Mouse (Mus musculus) erythroblast, adult 5-6 weeks (primary cell): Measurements from ENCODE around the gene Fam163b. TPM values are rescaled to one million over a fixed set of nuclear protein-coding genes. Genes with fewer than 3 reads are reported as not detected.

ENCODE experiments used
- ATAC-seq: replicated peaks from 2 replicates; pipeline ENCODE4 v1.8.0; 2016; ENCODE audit warnings: moderate number of reproducible peaks, mild to moderate bottlenecking, moderate TSS enrichment, inconsistent platforms; ENCODE audit not compliant: poor library complexity, low FRiP score, severe bottlenecking
- total RNA-seq, 2 experiments: library from RNA; stranded (forward) in 1 of 2; stranded (reverse) in 1 of 2; fragments of 150-400 nt in 1 of 2; fragments of 200-764, 138-1000 nt in 1 of 2; gene quantifications; 2 replicates each; pipeline versions ENCODE4 v1.2.3 to v1.2.4; 2015 to 2017; ENCODE audit warnings: low replicate concordance in 2 of 2

The Fam163b gene
- total RNA-seq, 2 experiments from 2014 or later = not detected

DNA sequence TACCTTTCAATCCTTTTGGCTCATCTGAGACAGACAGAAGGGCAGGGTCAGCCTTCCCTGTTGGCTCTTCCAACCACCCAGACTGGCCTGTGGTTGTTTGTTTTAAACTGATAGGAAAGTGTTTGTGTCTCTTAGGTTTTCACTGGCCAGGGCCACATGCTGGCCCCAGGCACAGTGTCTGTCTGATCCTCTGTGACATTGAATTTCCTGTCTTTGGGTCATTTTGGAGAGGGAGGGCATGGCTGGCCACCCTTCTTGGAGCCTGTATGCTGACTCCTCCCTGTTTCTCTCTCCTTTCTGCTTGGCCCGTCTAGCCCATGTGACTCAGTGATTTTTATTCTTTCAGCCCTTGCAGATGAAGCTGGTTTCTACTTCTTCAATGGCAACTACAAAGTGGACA lies 53.1 kb downstream of the Fam163b start:
- no peak for ATAC-seq

DNA sequence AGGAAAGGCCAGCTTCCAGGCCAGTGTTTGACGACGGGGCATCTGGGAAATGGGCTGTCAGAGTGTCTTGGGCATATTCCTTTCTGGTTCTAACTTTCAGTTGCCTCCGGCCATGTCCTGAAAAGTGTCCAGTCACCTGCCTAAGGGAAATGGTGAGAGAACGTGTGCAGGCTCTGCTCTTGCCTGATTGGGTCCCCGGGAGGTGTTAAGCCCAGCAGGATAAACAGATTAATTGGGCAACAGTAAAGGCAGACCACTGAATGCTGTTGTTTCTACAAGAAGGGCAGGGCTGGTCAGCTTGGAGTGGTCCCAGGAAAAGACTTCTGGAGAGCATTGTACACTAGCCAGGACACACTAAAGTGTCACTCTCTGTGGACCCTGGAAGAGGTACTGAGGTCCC lies 53.6 kb downstream of the Fam163b start:
- ATAC-seq = no peak

DNA sequence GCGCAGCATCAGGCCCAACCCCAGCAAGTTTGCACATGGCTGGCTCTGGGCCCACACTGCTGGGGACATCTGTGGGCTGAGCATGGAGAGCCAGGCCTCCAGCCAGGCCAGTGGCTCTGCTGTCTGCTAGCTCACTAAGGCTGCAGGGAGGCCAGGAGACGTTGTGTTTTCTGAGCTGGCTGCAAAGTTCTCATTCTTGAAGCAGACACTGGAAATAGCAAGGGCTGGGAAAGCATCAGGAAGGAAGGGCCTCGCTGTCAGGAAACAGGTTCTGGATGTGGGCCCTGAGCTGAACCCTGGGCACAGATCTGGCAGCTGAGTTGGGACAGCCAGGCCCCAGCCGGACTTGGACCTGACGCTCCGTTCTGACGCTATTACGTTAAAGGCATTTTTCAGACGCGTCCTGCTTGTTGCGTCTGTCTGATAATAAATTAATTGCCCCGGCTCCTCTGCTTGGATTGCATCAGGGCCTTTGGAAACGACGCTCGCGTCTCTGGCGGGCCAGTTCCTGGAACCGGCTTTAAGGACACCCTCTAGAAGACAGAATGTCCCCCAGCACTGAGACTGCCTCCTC lies 54.1 kb downstream of the Fam163b start:
- ATAC-seq = no peak

DNA sequence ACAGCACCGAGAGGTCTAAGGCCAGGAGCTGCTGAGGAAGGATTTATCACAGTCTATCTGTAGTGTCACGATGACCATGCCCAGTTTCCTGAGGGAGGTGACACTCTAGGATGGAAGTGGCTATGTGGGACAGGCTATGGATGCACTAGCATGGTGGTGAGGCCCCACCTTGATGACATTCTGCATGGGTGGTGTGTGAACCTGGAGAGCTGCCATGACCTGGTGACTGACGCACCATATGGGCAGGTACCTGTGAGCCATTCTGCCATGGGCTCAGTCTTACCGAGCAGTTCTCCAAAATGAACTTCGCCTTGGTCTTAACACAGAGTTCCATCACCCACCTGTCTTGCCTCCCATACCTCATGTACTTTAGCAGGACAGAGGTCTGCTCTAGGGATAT lies 54.7 kb downstream of the Fam163b start:
- no peak for ATAC-seq

DNA sequence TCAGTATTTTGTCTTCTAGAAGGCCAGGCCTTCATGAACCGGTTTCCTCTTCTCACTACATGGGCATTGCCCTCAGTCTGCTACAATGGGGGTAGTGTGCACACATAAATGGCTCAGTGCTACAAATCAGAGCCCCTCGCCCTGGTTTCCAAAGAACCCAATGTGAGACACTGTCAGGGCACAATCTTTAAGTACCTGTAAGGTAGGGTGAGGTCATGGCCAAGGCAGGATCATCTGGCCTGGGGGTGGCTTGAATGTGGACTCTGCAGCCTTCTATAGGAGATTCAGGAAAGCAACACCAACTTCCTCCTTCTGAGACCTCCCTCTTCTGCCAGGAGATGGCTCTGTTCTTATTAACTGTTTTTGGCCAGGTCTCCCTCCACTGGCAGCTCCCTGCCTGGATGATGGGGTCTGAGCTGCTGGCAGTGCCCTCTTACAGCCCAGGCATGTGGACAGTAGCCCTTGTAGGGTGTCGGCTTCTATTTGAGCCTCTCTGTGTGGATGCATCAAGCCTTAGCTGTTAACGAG lies 55.7 kb downstream of the Fam163b start:
- no peak for ATAC-seq

DNA sequence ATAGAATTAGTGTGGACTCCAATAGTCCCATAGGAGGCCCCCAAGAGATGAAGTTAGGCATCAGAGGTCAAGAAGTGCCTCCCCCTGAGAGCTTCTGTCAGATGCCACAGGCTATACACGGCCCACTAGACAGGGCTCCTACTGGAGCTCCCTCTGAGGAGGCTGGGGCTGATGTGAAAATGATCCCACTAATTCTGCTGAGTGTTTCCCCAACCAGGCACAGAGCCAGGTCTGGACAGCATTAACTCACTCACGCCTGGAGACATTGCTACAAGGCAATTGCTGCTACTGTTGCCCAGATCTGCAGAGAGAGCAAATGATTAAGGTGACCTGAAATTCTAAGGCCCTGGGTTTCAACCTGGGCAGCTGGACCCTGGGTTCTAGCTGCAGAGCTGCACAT lies 56.5 kb downstream of the Fam163b start:
- ATAC-seq = no peak

DNA sequence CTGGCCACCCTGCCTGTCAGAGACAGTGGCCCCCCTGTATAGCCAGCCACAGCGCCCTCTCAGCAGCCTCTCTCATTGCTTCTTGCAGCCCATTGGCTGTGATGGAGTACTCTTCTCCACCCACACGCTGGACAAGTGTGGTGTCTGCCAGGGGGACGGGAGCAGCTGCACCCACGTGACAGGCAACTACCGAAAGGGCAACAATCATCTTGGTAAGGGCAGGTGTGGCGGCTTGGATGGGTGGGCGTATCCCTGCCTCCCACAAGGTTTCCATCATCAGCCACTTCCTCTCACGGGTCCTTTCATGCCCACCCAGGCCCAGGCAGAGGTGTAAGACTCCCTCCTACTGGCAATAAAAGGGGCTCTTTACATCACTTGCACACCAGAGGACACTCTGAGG lies 57.3 kb downstream of the Fam163b start:
- ATAC-seq = no peak

DNA sequence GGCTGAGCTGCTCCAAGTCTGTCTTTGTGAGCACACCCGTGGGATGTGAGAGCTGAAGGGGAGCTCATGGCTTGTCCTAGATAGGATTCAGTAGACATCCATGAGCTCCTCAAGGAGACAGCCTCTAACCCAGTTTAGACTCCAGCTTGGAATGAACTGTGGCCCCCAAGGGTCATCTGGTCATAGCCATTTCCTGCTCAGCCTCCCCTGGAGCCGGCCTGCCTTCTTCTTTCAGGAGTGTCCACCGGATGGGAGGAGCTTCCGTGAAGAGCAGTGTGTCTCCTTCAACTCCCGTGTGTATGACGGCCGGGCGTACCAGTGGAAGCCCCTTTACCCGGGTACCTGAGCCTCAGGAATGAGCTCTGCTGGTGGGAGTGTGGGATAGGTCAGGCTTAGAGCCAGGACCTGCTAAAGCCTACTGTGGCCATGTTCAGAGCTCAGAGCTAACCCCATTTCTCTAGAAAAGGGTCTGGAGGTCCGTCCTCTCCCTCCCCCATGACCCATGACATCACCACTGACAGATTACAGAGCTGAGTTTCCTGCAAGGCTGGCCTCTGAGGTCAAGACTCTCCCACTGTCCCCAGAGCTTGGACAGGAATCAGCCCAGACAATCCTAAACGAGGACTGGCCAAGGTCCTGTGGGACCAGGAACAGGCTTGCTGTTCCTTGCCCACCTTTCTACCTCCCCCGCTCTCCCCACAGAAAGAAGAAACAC lies 58.4 kb downstream of the Fam163b start:
- no peak for ATAC-seq

DNA sequence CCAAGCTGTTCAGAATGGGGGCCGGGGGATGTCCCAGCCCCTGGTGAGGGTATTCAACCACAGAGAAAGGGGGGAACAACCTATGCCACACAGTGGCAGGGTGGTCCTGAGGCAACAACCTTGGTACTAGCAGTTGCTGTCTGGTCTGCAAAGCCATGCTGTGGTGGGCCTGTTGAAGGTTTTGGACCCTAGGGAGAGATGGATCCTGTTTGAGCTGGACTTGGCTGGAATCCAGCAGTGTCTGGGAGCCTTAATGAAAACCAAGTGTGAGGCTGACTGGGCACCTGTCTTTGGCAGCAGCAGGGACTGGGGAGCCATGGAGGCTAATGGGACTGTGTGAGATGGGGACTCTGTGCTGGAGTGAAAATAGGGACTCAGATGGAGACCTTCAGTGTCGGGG lies 62.6 kb downstream of the Fam163b start:
- no peak for ATAC-seq

DNA sequence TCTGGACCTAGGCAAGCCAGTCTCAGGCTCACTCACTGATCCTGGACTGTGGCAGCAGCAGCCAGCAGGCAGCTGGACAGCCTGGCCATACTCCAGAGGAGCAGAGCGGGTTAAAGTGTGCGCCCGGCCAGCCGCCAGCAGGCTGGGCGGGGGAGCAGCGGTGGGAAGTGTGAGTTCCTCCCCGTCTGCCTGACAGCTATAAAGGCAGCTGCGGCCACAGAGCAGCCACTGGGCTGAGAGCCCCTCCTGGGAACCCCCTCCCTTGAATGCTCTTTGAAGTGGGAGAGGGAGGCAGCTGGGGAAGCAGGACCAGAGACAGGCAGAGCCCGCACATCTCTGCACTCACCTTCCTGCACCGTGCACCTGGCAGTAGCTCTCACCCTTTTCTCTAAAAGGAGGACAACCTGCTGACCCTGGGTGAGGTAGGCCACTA lies 63.1 kb downstream of the Fam163b start, which contains the start of gene Adamtsl2:
Adamtsl2 (plus strand) TSS at position 228 of the 433 bp plus-strand sequence.
- ATAC-seq = no peak

DNA sequence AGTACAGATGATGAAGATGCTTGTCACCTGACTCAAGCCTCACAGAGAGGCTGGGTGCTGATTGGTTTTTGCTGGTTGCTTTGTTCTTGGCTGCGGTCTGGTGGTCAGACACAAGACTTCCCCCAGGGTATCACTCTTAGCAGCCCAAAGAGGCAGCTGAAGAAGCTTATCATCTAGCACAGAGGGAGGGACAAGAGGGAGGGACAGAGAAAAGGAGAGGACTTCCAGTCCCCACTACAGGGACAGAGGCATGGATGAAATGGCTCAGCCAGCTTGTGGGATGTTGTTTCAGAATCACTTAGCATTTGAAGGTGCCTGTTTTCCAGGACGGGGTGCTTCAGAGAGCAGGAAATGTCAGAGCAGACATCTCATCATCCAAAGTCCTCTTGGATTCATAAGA lies 64.0 kb downstream of the Fam163b start:
- no peak for ATAC-seq

DNA sequence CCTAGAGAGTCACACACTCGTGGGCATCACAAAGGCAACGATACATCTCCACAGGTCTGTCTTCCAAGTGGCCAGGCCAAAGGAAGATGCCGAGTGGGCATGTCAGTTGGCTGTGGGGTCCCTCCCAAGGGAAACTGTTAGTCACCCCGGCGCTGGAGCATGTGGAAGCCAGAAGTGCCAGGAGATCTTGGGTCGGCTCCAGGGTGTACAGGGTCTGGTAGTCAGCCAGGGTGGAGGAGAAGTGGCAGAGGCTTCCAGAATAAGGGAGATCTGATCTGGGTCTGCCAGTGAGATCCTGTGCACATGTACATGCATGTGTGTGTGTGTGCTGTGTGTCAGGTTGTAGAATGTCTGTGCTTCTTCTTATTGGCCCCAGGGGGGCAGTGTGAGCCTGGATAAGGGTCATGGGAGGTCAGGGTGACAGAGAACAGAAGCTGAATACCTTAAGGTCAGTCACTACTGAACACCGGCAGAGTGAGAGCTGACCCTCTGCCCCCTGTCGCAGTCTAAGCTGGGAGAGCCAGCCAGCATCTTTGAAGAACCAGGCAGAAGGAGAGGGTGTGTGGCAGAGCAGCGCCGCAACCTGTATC lies 64.5 kb downstream of the Fam163b start:
- ATAC-seq = no peak

DNA sequence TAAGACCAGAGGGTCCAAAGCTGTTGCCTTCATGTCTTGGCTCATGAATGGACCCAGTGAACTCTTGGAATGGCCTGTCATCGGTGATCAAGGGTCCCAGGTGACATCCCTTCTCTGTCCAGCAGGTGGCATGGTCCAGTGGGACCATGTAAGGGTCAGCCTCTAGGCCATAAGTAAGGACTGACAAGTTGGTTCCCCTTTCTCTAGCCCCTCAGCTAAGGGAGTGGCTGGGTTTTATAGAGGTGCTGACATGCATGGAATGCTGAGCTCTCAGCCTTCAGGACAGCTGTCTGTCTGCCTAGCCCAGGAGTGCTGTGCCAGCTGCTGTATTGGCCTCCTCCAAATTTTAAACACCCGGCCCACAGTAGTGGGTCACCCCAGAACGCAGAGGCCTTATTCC lies 66.8 kb downstream of the Fam163b start:
- ATAC-seq = no peak

DNA sequence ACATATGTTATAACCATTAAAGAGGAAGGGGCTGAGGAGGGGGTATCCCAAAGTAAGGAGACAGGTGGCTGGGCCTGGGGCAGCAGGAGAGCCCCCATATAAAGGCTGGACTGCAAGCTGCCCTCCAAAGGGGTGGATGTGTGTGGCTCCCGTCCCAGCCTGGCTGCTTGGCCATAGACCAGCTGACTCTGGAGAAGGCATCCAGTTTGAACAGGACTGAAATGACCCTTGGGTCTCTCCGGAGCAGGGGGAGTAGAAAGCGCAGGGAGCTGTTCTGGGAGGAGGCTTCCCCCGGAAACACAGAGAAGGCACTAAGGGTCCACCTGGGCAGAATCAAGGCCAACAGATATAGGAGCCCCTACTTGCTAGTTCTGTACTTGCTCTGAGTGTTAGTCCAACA lies 67.5 kb downstream of the Fam163b start:
- ATAC-seq = no peak

DNA sequence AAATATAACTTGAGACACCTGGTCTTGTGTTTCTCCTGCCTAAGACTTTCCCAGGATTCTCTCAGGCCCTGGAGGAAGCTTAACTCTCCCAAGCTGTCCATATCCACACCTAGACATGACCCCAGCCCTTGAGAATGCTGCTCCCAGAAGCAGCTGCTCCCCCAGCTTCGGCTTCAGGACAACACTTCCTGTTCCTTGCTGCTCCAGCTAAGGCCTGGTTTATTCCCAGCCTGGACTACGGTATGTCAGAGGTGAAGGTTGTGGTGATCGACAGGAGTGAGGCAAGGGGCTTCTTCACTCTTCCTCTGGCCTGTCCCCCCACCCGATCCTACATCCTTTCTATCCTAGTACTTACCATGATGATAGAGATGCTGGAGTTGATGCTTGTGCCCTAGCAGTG lies 68.9 kb downstream of the Fam163b start:
- ATAC-seq = no peak

DNA sequence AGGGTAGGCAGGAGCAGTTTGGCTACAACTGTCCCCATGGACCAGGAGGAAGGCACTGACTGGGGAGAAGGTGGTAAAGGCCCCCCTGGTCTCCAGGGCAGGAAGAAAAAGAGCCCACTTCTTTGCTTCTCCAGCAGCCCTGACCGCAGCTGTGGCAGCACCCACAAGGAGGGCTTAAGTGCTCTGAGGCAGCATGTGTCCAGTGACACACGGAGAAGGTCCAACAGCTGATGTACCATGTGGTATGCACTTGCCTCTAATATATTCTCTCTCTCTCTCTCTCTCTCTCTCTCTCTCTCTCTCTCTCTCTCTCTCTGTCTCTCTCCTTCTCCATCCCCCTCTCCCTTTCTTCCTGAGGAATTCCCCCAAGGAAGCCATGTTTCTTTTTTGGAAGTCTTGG lies 70.3 kb downstream of the Fam163b start, which contains the start of gene Mymk:
Mymk (minus strand) TSS at position 202 of the 400 bp plus-strand sequence.
- ATAC-seq = no peak

DNA sequence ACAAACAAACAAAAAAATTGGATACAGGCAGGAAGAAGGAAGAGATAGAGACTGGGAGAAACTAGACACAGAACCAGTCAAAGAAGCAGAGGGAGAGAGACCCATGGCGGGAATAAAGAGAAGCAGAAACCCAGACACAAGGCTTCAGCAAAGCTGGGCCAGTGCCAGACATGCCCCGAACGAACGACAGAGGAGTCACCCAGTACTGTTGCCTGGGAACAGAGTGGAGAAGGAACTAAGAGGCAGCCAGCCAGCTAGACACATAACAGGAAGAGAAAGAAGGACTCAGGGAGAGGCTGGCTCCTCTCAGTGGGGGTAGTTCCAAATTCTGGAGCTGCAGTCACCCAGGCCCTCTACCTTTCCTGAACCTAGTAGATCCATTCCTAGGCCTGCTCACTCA lies 71.2 kb downstream of the Fam163b start:
- ATAC-seq = no peak

DNA sequence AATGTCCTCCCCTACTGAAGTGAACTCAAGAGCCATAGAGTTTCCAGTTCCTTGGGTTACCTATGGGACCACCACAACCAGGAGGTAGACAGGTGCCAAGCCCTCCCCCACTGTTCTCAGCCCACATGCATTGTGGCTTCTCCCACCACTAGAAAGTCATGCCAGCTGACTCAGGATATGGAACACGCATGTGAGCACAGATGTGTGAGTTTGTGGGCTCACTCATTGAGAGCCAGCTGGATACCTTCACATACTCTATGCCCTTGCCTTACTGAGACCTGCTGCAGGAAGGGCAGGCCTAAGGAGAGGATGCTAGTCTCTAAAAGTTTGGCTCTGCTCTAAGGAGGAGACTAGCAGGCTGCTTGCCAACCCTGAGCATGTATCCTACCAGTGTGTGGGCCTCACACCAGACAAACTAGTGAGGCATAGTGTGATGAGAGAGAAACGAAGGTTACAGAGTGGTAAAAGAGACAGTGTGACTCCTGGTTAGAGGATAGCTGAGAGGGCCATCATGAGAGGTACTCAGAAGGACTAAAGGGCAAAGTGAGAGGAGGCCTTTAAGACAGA lies 72.0 kb downstream of the Fam163b start:
- no peak for ATAC-seq

DNA sequence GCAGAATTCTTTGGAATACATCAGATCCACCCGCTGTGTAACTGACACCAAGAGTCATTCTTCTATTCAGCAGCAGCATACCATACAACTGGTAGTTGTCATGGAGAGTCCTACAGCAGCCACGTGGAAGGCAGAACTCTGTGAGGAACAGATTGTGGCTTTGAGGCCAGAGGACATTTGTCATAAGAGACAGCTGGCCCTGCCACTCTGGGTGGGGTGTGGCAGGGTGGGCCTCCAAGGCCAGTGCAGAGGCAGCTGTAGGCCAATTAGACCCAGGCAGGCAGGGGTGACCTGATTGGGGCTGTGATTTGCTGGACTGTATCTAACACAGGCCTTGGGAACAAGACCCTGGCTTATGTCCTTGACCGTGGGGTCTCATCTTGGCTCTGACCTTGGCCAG lies 72.6 kb downstream of the Fam163b start:
- ATAC-seq = no peak

DNA sequence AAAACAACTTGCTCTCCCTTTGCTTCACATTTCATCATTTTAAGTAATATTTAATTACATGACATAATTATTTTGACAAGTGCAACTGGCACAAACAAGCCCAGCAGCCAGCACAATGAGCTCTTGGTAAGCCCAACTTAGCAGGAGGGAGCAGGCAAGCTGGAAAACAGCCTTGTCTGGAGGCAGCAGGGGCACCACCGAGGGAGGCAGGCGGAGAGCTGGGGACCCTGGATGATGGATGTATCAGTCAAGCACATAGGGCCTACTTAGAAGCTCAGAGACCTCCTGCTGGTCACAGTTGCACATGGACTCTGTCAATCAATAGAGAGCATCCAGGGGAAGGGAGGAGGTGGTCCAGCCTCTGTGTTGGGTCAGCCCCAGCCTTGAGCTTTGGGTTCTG lies 74.3 kb downstream of the Fam163b start:
- ATAC-seq = no peak

DNA sequence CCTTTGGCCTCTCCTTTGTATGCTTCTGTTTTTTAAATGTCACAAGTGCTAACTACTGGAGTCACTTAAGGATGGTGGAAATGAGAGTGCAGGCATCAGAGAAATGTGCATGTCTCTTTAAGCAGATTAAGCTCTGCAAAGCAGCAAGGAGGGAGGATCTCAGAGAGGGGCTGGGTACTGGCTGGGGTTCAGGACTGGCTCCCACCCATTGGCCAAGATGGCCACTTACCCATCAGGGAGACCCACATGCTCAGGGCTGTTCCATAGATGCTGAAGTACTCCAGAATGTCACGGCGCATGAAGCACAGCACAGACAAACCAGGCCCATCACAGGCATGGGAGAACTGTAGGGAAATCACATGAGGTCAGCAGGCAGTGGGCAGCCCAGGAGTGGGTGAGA lies 75.2 kb downstream of the Fam163b start:
- no peak for ATAC-seq
